Mouse (Mus musculus) olfactory bulb, adult 2 months (tissue): ENCODE results near the gene Cstf1.

Experiments
- CTCF ChIP-seq: fragments of 200-500 bp; IDR thresholded peaks from 2 replicates; pipeline ENCODE4 v1.5.1; 2012; ENCODE audit warnings: low read depth, mild to moderate bottlenecking, low read length, moderate library complexity; ENCODE audit not compliant: insufficient read depth
- POLR2A ChIP-seq: fragments of 200-500 bp; IDR thresholded peaks from 2 replicates; pipeline ENCODE4 v1.6.1; 2012; ENCODE audit warnings: mild to moderate bottlenecking, low read depth, low read length, moderate library complexity; ENCODE audit not compliant: insufficient read depth

DNA sequence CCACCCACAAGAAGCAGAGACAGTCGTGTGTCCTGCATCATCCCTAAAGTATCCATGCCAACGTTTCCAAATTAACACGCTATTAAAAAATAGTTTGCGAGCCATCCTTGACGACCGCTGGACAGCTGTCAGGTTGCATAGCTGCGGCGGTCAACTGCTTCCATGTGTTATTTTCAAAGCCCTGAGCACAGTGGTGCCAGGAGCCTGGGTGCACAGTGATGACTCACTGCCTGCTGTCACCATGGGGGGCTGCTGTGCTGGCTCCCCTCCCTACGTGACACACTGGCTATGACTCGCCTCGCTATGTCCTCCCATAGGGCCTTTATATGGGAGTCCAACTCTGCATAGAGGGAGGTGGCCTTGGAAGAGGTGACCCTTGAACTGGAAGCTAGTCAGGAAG lies 40.6 kb downstream of the Cstf1 start:
- no peak for TF ChIP-seq CTCF
- no peak for TF ChIP-seq POLR2A
